Mouse (Mus musculus) thymus, adult 2 months (tissue): ENCODE data around the gene Klhl26.

ENCODE experiments used
- CTCF ChIP-seq: fragments of 200-500 bp; IDR thresholded peaks from 2 replicates; pipeline ENCODE4 v1.5.1; 2012; ENCODE audit warnings: mild to moderate bottlenecking, control low read depth, low read length, moderate library complexity, borderline replicate concordance; ENCODE audit not compliant: control insufficient read depth, poor library complexity, insufficient read depth; ENCODE audit errors: extremely low read depth
- POLR2A ChIP-seq: fragments of 200-500 bp; IDR thresholded peaks from 2 replicates; pipeline ENCODE4 v1.6.1; 2012; ENCODE audit warnings: mild to moderate bottlenecking, low read length, control low read depth, moderate library complexity; ENCODE audit not compliant: control insufficient read depth, poor library complexity, insufficient read depth; ENCODE audit errors: extremely low read depth

- TF ChIP-seq CTCF, result no peak
- no peak for TF ChIP-seq POLR2A
Measured at GRCm38 (mm10) chr8:70447639-70448420, 28.9 kb downstream of the Klhl26 start.
